Mouse (Mus musculus) cerebellum, postnatal 25 days (tissue): ENCODE measurements around the gene Mfap4.
A peak's percentile ranks its signal among the peaks of the same experiment; 100 is the strongest.

Experiments
- DNase-seq, 2 experiments: peaks; one replicate each; pipeline ENCODE4 v3.0.0; 2021; ENCODE audit warnings: mixed read lengths in 2 of 2

Mfap4 gene

DNA sequence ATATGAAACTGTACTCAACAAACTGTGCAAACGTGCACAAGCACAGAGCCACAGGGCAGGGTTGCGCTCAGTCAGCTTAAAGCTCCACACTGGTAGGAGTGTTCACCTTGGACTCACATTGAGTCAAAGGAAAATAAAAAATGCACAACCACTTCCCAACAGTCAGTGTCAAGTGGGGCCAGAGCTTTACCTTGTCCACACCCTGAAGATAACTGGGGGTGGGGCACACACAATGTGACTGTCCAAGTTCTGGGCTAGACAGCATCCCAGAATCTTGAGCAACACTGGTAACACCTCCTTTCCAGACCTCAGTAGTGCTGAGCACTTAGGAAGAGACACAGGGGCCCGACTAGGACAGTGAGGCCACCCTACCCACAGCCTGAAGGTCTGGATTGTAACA, 33.6 kb downstream of the Mfap4 start:
- DNase-seq: no peak

DNA sequence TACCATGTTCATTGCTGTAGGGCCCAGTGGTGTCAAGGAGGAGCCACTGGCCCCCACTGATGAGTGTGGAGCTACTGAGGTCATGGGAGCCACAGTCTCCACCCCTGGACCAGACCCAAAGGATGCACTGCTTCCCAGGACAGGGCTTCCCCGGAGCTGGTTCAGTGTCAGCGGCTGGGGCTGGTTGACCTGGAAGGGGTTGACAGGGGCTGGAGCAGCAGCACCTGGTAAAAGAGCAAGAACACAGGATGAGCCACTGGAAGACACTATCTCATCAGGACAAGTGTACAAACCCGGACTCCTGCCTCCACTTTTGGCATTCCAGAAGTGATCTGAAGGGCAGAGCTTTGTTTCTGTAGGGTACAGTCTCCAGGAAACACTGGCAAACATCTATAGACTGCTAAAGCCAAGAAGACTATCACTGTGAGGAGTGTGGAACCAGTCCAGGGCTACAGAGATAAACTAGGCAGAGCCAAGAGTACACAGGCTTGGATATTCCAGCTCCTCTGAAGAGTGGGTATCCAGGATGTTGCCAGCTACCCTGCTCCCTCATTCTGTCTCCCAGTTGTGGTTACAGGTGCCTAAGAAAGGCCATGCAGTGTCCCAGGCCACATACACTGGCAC, 34.4 kb downstream of the Mfap4 start:
- DNase-seq: no peak

DNA sequence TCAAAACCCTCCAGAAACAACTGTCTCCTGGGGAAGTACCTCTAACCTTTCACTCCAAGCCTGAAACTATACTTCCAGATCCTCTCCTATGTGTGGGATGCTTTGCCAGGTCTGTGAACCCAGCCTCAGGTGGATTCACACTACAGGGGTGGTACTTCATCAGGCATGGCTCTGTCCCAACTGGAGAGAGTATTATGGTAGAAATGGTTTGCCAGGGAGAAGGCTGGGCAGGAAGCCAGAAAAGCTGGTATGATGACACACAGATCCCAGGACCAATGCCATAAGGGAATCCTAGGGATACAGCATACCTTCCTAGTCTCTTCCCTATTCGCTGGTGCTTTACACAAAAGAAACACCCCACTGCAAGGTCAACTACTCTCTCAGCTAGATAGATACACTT, 41.6 kb downstream of the Mfap4 start:
- peak; percentile 88 to 93 for DNase-seq

DNA sequence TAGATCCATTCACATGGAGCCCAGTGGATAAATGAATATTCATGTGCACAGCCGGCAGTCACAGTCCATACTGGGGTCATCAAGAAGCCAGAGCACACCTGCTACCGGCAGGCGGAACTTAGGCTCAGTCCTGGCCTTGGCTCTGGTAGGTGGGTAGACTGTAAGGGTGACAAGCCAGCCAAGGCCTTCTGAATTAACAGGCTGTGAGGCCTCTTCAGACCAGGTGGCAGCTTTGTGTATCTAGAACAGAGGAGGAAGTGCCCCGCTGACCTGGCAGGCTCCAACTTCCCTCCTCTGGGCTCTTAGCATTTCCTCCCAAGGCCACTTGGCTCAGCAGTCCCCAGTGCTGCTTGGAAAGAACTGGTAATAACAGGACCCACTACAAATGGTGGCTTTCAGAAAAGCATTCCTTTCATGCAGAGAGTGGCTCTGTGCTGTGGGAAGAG, 44.1 kb downstream of the Mfap4 start:
- DNase-seq: peak; percentile 86 to 88

DNA sequence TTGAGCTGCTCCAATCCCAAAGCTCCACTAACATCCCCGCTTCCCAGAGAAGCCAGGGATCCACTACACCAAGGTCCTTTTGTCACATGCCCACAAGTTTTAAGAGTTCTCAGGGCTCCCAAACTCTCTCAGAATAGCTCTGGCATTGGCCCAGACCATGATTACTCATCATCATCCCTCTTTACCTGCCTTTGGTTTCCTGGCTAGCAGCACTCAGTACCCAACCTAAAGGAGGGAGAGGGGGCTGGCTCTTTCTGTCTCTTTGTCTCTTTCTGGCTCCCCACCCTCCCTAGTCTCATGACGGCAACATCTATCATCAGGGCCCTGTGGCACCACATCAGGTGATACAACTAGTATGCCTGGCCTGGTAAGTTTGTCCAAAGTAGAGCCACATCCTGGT, 47.6 kb downstream of the Mfap4 start:
- DNase-seq: peak in 1 of 2 experiments; percentile 49

DNA sequence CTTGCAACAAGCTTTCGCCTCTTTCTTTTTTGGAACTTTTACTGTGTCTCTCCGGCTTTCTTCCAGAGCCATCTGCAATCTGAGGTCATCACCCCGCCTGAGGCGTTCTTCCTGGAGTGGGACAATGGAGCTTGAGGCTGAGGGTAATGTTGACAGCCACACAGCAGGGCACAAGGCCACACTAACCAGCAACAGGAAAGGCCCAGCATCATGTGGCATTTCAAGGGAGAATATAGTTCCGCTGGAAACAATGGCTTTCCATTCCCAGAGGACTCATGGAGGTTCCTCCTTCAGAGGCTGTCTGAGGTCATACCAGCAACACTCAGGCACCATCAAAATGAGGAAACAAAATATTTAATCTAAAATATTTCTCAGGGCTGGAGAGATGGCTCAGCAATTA, 48.3 kb downstream of the Mfap4 start:
- DNase-seq: no peak

DNA sequence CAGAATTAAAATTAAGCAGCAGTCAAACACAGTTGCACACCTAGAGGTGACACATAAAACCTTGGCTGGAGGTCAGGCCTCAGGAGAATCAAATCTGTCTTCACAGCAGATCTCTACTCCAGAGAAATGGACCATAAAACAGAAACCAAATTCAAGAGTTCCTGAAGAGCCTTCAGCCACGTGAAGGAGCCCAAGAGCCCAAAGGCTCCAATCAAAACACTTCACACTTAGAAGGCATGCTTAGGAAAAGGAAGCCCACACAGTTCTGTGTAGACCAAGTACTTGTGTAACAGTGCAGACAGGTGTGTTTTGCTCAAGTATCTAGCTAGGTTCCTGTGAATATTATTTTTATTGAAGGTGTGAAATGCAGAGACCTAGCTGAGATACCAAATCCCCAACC, 50.3 kb downstream of the Mfap4 start:
- no peak for DNase-seq

DNA sequence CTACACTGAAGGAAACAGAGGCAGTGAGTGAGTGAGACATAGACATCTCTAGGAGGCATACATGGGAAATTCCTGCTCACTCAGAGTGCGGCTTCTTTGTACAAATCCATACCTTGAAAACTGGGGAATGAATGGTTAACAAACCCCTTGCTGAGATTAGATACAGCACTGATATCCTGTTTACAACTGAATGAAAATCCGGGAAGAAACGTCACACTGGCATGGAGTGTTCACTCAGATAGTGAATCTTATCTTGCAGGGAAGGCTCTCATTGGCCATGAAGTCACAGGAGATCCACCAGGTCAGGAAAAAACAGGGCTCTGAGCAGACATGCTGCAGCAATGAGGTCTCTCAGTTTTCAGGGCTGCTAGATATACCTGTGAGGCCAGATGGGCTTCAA, 51.7 kb downstream of the Mfap4 start:
- DNase-seq: no peak

DNA sequence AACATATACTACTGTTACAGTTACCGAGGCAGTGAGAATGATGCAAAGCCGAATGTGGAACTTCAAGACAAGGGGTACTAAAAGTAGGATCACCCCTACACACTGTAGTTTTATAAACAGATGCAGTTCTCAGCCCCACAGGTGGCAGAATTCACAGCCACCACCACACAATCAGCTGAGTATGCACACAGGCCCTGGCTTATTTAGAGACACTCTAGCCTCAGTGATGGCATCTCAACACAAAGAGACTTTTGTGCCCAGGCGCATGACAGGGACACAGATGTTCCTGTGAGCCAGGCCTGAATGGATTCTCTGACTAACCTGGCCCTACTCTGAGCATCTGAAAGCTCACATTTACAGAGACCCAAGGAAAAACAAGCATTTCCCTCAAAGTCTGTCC, 52.1 kb downstream of the Mfap4 start:
- no peak for DNase-seq
